Mouse (Mus musculus) kidney, adult 2 months (tissue): ENCODE measurements around the gene Car6.

Source experiments
- CTCF ChIP-seq: fragments of 200-500 bp; conservative IDR thresholded peaks from 2 replicates; pipeline ENCODE4 v1.5.1; 2011; ENCODE audit warnings: low read depth, mild to moderate bottlenecking, control low read depth, low read length, moderate library complexity, mixed read lengths; ENCODE audit not compliant: insufficient read depth, insufficient read length
- POLR2A ChIP-seq: fragments of 200-500 bp; IDR thresholded peaks from one replicate; pipeline ENCODE4 v1.6.1; 2011; ENCODE audit warnings: low read depth, low read length, control low read depth

- TF ChIP-seq POLR2A (no peak), CTCF (no peak)
Measured at GRCm38 (mm10) chr4:150198268-150198667, 2.9 kb downstream of the Car6 start.
